Mouse (Mus musculus) common myeloid progenitor, adult 5-6 weeks (primary cell): ENCODE measurements around the gene Blmh. TPM values are rescaled to one million over a fixed set of nuclear protein-coding genes. Genes with fewer than 3 reads are reported as not detected.

Experiments
- total RNA-seq: library from RNA; stranded (forward); fragments of 200-1000, 187-1606 nt; gene quantifications from 2 replicates; pipeline ENCODE4 v1.2.3, GENCODE M21; 2017

Gene Blmh
- total RNA-seq, 1 experiment from 2014 or later = 213 TPM

Other genes starting within 250 kb of the Blmh start
- not detected in 2 replicates for gene Trarg1, start 245.0 kb upstream of the Blmh start, total RNA-seq
- gene Gosr1, start 161.2 kb upstream of the Blmh start, total RNA-seq = 38.4 and 52.3 TPM in 2 replicates
- gene Cpd, start 77.8 kb upstream of the Blmh start, total RNA-seq = 11.6 and 11.8 TPM in 2 replicates
- not detected in 2 replicates for gene Tmigd1, start 22.6 kb upstream of the Blmh start, total RNA-seq
- 0.23 TPM in 1 of 2 replicates, not detected in the other for gene Slc6a4, start 73.8 kb downstream of the Blmh start, total RNA-seq
- gene Nsrp1, start 153.6 kb downstream of the Blmh start, total RNA-seq = 31.0 and 33.9 TPM in 2 replicates